Mouse (Mus musculus) brain, embryonic 18.5 days (tissue): ENCODE data around the gene Smim5.

Source experiments
- DNase-seq: peaks from one replicate; pipeline ENCODE4 v3.0.0-alpha.2; 2012; ENCODE audit warnings: low read depth, low spot score

The Smim5 gene

DNA sequence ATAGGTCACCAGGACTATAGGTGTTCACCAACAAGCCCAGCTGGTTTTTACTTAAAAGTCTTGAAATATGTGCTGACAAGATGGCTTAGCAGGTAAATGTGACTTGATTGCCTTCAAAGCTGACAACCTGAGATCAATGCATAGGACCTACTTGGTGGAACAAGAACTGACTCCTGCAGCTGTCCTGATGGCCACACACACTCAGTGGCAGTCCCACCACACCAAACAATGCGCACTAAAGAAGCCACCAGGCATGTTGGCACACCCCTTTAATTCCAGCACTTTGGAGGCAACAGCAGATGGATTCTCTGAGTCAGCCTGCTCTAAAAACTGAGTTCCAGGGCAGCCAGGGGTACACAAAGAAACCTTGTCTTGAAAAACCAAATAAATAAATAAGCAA, 22.2 kb downstream of the Smim5 start:
- DNase-seq: no peak

DNA sequence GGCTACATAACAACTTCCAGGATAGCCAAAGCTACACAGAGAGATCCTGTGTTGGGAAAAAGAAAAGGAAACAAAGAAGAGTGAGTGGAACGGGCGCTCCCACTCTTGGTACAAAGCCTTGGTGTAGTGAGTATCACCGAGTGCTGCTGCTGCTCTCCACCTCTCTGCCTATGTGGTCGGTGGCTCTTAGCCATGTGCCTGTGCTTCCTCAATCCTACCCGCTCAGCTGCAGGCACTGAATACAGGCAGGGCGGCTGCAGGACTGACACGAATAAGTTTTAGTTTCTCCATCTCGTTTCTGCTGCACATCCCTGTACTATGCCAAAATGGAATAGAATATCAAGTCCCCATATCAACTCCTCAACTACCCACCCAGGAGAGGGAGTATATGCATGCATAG, 29.3 kb downstream of the Smim5 start:
- DNase-seq: no peak

DNA sequence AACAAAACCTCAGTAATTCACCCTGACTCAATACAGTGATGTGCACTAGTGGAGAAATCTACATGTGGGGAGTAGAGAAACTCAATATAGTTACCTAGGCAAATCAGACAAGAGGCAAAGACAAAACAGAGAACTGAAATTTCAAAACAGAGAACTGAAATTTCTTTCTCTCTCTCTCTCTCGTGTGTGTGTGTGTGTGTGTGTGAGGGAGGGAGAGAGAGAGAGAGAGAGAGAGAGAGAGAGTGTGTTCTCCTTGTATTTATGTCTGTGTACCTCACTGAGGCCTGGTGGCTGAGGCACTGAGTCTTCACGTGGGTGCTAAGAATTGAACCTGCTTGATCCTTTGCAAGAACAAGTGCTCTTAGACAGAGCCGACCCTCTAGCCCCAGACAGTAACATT, 30.1 kb downstream of the Smim5 start:
- DNase-seq: no peak

DNA sequence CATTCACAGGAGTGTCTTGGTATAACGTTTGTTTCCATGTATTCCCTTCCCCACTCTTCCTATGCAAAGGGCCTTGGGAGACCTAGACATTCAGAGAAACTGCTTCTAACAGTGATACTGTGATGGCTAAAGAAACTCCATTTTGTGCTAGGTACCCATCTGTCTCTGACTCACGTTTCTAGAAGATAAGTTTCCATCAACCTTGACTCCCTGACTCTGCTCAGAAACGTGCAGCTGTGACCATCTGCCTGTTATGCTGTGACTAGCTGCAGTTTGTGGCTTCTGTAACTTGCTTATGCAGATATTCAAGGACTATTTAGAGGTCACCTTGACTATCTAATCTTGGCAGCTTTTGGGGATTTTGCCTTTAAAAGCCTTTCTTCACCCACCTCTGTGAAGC, 31.5 kb downstream of the Smim5 start:
- DNase-seq: no peak

DNA sequence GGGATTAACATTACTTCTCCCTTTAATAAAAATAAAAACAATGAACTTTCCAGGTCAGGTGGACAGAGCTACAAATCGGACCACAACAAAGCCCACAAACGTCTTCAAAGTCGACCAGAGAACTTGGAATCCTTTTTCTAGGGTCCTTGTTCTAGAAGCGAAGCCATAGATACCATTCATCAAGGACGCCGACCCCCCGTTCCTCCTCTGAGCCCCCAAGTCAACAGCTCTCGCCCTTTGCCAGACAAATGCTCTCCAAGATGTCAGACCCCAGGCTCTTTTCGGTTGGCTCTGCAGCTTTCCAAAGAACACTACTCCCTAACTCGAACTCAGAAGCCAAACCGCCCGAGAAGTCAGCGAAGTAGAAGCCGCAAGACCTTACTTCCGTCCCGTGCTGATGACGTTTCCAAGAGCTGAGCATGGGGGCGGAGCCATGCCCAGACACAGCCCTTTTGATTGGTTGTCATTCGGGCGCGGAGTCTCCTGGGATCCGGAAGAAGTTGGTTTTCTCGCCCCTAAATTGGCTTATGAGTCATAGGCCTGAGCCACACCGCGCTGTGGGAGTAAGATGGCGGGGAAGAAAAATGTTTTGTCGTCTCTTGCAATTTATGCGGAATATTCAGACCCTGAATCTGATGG, 33.5 kb downstream of the Smim5 start, which contains the start of the genes Sap30bp and Recql5:
Sap30bp (plus strand) TSS at position 175 of the 639 bp plus-strand sequence.
Recql5 (minus strand) TSS at position 370 of the 639 bp plus-strand sequence.
- DNase-seq: peak; percentile 97

DNA sequence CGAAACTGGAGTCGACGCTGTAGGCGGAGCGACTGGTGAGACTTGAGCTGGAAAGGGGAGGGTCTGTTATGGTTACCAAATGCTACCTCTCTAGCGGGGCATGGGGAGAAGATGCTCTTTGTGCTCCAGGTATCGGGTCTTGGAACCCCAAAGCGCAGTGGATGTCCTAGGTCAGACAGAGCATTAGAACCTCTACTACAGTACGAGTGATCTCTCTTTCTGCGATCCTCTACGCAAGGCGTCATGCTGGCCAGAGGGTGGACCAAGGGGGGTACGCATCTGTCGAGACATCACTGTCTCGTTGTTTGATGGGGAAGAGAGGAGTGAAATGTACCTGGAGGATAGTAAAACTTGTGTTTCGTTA, 34.0 kb downstream of the Smim5 start:
- no peak for DNase-seq

DNA sequence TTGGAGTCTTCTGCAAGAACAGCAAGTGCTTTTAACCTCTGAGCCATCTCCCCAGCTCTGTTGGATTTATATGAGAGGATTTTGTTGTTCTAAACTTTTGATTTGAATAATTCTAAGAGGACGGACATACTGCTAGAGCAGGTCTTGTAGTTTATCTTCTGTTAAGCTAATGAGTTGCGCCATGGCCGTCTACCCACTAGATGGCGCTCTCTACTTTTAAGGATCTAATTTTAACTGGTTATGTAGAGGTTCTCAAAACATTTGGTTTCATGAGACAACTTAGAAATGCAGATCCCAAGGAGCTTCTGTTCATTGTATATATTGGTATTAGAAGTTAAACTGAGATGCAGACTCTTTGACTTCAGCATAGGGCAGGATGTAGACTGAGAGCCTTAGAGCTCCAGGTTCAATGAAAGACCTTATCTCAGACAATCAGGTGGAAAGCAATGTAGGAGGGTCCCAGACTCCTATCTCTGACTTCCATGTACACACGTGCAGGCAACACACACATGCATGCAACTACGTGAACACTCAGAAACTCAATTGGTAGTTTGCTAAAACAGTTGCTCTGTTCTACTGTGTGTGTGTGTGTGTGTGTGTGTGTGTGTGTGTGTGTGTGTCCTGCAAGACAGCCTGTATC, 40.0 kb downstream of the Smim5 start:
- no peak for DNase-seq

DNA sequence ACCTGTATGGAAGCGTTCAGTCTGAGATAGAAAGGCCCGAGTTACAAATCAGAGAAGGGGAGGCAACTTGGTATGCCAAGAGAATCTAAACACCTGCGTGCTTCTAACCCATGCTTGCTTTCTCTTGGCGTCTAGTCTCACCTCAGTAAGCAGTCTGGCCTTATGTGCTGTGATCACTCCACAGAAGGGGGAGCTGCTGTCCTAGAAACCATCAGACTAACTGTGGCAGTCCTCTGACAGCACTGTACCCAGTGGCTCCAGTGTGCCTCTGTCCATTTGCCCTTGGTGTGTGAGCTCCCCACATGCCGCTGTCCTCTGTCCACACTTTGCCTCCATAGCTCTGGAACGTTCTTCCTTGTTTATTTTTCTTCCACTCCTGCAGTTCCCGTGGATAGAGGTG, 42.2 kb downstream of the Smim5 start:
- DNase-seq: no peak

DNA sequence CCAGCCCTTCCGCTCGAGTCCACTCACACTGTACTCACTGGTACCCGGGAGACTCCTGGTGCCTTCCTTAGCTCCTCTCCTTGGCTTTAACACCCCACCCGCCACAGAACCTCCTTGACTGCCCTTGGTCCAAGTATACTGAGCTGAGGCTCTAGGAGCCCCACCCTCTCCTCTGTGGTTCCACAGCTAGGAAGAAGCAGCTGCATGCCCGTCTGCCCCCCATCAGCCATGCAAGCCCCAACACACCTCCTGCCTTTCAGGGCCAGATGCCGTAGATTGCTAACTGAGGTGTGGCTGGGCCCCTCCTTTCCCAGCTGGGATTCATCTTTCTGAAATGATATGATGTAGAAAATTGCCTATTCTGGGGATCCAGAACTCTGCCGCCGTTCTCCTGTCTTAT, 45.5 kb downstream of the Smim5 start:
- no peak for DNase-seq

DNA sequence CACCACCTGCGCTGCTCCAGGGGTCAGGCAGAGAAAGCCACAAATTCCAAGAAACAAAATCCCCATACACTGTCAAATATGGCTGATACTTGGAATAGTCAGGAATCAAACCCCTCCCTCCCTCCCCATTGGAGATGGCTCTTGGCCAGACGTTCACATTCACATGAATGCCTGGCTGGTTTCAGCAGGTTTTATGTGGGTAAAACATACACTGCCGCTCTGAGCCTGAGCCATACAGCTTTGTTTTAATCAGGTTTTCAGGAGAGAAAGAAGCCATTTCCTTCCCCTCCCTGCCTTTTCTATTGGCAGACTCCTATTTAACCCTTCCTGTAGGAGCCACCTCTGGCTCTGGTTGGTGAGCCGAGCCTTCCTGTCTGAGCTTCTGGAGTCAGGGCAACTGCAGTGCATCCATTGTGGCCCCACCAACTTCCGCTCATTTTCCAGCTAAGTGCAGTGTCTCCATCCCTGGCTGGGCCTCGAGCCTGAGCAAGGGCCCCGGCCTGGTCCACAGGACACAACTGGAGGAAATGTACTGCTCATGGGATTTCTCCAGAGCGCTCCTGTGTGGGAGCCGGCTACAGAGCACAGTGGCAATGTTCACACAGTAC, 46.6 kb downstream of the Smim5 start:
- no peak for DNase-seq

DNA sequence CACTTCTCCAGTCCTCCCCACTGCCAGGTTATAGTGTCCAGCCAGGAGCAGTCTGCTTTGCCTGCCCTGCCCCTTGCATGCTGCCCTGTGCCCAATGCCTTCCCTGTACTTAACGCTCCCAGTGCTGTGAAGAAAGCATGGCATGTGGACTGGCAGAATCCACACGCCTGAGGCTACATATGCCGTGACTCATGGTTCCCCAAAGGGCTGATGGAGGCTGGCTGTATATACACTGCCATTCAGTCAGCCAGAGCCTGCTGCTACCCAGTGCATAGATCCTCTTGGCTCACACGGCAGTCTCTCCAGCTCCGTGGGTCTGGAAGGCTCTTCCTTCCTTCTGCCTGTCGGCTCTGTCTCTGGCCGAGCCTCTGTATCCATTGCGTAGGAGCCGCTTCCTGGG, 48.5 kb downstream of the Smim5 start:
- DNase-seq: no peak

DNA sequence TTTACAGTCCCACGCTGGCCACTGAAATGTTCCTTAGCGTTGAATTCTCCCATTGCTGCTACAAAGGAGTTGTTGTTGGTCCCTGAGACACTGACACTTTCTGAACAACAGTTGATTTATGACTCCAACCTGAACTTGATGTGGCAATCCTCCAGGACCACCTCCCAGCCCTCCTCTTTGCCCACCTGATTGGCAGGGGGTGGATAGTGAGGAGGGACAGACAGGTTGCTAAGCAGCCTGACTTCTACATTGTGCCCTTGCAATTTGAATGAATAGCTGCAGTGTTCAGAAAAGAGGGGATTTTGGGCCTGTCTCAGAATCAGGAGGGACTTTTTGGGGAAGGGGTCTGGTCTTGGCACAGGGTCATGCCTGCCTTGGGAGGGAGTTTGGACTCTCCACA, 51.0 kb downstream of the Smim5 start:
- no peak for DNase-seq

DNA sequence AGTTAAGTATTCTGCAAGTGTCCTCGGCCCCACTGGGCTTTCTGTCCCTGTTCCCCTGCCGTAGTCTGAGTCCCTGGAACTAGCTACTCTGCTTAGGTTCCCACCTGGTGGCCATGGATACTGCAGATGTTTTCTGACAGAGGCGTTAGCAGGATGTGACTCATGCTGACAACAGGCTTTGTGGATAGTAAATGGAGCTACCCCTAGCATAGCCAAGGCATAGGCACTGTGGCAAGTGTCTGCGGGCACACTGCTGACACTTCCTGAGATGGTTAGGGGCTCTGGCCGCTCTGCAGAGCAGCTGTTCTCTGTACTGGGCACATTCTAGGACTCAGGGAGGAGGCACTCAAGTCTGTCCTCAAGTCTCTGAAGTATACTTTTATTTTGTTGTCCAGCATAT, 54.9 kb downstream of the Smim5 start:
- no peak for DNase-seq

DNA sequence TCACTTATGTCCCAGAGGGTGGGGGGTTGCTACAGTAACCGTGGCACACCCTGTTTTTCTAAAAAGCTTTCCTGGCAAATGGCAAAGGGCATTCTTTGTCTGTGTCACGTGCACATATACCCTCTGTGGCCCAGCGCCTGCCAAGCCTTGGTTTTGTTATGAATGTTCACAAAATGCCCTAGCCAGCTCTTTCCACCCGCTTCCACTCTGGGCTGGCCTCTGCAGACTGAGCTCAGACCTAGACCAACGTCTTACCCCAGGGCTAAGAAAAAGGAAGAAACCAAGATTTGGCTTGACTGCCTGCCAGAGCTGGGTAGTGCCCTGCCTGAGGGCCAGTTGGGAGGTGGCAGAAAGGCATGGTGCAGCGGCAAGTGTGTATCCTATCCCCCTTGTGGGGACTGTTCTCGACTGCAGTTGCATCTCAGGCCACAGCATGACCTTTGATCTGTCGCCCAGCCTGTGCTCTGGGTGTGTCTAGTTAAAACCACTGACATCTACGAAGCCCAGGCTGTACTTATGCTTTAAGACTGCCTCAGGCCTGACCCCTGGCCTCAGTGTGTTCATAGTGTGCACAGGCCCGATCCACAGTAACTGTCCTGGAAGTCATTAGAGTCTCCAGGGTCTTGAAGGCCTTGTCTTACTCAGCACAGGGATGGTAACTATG, 55.6 kb downstream of the Smim5 start:
- DNase-seq: no peak
